Mouse (Mus musculus) heart, adult 2 months (tissue): Measurements from ENCODE around the gene Olfr1360.
"Not testable (repeated sequence)": the region's sequence is repeated elsewhere in the genome, so short reads cannot be mapped to it uniquely, and the experiment has no call there.

ENCODE experiments used
- CTCF ChIP-seq: fragments of 200-600 bp; IDR thresholded peaks from 2 replicates; pipeline ENCODE4 v1.8.1; 2022; ENCODE audit warnings: antibody characterized with exemption, mild to moderate bottlenecking, moderate library complexity
- EP300 ChIP-seq: fragments of 200-500 bp; IDR thresholded peaks from 2 replicates; pipeline ENCODE4 v1.6.1; 2011; ENCODE audit warnings: low read depth, low read length, control low read depth; ENCODE audit not compliant: insufficient read depth
- POLR2A ChIP-seq: fragments of 200-500 bp; IDR thresholded peaks from 2 replicates; pipeline ENCODE4 v1.6.1; 2011; ENCODE audit warnings: mild to moderate bottlenecking, low read depth, low read length, control low read depth; ENCODE audit not compliant: insufficient read depth

DNA sequence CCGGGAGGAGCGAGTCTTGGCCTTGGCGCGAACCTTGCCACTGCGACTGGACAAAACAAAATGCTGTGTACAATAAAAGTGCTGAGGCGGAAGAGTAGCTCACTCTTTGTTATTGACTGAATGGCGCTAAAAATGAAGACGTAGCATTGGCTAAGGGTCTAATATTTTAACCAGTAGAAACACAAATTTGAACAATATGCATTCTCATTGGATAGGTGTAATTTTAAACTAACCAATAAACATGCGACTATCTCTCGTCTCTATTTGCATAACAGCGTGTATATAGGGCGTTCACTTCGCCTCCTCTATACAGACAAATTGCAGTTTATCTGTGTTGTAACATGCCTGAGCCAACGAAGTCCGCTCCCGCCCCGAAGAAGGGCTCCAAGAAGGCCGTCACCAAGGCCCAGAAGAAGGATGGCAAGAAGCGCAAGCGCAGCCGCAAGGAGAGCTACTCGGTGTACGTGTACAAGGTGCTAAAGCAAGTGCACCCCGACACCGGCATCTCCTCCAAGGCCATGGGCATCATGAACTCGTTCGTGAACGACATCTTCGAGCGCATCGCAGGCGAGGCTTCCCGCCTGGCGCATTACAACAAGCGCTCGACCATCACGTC lies 44.7 kb upstream of the Olfr1360 start, which contains the start of gene Hist1h2bm:
- peak; percentile 87 for TF ChIP-seq POLR2A
- TF ChIP-seq CTCF, EP300: not testable (repeated sequence)
